Mouse (Mus musculus) layer of hippocampus, postnatal 14 days (tissue): ENCODE results near the gene Vmp1. TPM values are rescaled to one million over a fixed set of nuclear protein-coding genes. Genes with fewer than 3 reads are reported as not detected.

Experiments used
- DNase-seq, 2 experiments: peaks; one replicate each; pipeline ENCODE4 v3.0.0; 2021 to 2022; ENCODE audit warnings: low spot score in 2 of 2, mixed read lengths in 1 of 2
- total RNA-seq, 2 experiments: library from RNA; stranded (reverse); gene quantifications; 2 replicates each; pipeline ENCODE4 v1.2.3; 2021

The Vmp1 gene
- total RNA-seq, 2 experiments from 2014 or later: 129 to 130 TPM

DNA sequence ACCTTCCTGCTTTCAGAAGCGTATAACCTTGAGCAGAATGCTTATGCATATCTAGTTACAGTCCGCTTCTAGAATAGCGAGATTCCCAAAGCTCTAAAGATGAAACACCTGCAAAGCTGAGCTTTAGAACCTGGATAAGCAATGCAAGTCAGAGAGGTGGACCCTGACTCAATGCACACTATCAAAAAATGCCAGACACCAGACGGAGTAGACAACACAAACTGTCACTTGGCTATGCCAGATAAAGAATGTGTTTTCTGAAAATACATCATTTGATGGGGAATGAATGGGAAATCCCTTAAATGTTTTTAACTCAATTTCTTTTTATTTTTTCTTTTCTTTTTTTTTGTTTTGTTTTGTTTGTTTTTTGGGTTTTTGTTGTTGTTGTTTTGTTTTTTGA, 8.1 kb downstream of the Vmp1 start:
- no peak for DNase-seq

DNA sequence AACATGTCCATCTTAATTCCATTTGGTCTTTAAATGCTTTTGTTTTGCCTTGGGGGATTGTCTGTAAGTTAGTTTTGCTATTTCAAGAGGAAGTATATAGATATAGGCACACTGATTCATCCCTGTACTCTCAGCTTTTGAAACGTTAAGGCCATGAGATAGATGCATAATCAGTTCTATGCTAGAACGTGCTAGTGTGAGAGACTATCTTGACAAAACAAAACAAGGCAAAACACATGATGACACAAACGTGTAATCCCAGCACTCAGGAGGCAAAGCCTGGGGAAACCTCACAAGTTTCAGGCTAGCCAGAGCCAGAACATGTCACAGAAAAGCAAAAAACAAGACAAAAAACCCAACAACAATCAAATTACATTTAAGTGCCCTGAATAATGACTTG, 10.9 kb downstream of the Vmp1 start:
- no peak for DNase-seq

DNA sequence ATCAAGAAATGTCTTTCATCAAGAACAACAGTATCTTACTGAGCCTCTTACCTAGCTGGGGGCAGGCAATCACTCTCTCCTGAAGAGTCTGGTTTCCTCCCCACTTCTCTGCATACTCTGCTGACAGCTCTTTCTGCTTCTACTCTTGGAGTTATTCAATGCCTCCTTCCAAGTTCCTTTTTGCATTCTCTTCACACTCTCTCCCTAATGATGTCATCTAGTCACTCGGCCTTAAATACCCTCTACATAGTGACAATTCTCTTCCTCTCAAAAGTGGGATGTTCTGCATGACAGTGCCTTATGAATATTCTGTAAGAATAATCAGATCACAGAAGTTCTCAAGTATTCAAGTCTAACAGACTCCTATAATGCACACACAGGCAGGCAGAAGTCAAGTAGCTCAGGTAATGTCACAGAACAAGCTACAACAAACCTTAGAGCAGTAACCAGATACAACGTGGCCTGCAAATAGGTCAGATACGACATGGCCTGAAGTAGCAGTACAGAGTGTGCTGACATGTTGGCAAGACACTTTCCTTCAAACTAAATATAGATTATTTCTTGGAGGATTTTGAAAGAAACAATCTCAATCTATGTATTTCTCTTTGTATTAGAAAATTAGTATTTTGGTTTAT, 12.5 kb downstream of the Vmp1 start:
- DNase-seq: peak in 1 of 2 experiments; percentile 37

DNA sequence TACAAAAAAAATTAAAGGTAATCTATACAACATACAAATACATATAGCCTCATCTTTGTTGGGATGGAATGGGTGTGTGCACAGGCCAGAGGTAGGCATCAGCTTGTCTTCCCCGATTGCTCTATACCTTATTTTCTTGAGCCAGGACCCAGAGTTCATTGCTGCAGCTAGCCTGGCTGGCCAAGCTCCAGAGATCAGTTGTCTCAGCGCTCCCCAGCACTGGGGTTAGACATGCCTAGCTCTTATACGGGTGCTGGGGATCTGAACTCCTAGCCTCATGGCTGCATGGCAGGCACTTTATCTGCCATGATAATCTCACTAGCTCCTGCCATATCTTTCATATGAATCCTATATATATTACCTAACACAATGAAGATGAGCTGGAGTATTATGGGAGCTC, 15.5 kb downstream of the Vmp1 start:
- DNase-seq: no peak

DNA sequence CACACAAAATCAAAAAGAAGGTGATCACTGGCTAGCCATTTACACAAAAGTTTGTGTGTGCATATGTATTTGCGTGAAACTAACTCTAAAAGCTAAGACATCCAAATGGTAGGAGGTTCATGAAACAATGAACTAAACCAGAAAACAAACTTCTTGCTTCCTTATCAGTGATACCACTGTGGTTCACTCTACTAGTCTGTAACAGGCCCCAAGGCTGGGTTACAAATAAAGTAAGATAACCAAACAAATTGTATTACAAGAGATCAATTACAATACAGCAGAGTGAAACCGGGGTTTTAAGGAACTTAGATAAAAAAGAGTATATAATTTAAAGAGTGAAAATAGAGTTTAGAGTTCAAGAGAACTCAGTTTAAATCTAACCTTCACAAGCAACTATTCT, 16.1 kb downstream of the Vmp1 start:
- no peak for DNase-seq

DNA sequence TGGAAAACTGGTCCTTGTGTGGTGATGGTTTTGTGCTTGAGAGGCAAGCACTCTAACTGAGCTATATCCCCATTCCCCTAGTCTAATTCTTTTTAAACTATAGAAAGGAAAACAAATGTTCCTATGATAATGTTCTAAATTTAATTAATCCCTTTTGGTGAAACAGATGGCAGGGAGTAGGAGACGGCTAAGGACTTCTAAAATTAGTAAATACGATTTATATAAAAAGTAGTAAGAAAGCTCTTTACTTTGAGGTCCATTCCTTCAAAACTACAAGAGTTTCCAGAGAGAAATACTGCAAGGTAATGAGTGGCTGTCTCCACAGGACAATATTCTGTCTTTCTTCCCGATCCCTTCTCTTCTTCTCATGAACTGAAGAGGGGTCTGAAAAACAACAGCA, 19.2 kb downstream of the Vmp1 start:
- DNase-seq: no peak

DNA sequence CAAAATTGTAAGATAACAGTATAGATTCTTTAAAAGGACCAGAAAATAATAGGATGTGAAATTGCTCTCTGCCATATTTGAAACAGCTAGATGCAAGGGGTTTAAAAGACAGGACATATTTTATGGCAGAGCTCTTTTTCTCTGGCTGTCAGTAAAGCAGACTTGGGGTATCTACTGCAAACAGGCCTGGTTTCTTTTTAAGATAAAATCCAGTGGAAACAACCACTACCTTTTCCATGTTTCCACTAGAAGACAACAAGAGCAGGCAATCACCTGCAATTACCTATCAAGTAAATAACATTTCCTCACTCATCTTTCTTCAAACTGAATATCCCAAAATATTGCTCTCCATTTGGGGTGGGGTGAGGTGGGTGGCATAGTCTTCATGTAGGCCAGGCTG, 19.7 kb downstream of the Vmp1 start:
- no peak for DNase-seq

DNA sequence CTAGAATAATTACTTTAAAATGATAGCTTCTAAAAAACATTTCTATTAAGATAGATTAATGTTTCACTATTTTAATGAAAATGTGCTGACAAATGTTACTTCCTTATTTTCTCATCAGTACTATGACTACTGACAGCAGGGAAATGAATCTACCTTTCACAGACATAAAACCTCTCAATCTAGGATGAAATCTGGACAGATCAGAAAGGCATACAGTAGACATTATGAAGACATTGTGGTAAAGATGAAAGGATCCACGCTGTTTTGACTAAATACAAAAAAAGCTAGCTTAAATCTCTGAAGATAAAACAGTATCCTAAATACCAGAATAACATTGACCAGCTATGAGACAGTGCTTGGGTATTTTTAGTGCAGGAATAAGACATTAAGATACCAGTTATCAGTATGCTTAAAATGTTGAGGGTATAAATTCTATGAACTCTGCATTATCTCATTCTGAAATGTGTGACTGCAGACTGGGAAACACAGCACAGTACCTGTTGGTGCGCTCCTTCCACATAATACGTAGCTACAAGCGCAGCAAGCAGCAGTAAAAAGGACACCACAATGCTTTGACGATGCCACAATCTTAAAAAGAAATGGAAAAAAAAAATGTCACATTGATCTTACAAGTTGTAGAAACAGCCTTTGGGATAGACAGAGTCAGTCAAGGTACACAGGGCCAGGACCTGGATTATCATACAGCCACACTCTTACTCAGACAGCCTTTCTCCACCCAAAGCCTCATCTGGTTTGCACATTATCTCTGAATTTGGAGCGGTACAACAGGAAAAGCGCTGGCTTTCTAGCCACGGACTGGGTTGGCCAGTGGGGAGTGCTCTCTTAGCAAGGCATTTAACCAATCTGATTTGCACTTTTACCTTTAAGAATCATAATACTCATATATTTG, 20.4 kb downstream of the Vmp1 start:
- DNase-seq: no peak

DNA sequence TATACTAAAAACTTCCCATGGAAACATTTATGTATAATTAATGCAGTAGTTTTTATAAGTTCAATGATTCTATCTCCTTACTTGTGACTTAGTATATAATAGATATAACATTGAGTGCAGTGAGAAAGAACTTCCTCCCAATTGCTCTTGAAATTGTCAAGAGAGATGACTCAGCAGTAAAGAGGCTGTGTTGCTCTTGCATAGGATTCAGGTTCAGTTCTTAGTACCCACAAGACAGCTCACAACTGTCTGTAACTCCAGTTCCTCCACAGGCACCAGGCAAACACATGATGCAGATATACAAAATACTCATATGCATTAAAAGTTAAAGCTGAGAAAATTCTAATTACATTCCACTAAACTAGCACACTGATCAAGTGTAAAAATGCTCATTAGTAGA, 25.8 kb downstream of the Vmp1 start:
- DNase-seq: no peak

DNA sequence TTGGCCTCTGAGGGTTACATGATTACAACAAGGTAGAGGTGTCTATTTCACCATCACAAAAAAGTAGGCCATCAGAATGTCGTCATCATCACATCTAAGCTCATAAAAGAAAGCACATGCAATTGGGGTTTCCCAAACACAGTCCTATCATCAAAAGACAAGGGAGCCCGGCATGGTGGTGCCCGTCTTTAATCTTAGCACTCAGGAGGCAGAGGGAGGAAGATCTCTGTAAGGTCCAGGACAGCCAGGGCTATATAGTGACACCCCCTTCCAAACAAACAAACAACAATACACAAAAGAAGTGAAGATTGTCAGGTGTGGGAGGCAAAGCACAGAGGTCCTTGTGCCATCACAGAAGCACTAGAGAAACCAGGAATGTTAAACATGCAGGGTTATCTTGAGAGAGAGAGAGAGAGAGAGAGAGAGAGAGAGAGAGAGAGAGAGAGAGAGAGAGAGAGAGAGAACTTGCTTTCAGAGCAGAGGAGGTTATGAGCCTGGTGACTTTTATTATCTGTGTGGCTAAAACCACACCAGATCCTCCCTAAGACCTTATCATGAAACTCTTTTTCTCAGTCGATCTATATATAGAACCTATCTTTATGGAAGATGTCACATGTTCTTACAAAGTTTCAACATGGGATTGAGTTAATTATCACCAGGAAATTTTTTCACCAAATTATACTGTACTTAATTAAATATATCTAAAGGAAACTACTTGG, 26.6 kb downstream of the Vmp1 start:
- no peak for DNase-seq

DNA sequence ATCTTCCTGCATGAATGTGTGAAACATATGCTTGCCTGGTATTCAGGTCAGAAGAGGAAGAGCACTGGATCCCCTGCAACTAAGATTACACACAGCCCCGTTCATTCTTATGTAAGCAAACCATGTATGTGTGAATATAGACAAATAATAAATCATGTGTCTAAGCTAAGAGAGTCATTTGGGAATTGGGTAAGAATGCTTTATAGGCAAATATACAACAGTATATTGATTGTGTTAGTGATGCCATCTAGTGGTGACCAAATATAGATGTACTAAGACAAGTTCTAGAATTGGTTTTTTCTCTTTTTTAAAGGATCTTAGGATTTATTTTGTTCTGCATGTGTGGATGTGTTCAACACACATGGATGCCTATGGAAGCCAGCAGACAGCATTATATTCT, 28.0 kb downstream of the Vmp1 start:
- no peak for DNase-seq

DNA sequence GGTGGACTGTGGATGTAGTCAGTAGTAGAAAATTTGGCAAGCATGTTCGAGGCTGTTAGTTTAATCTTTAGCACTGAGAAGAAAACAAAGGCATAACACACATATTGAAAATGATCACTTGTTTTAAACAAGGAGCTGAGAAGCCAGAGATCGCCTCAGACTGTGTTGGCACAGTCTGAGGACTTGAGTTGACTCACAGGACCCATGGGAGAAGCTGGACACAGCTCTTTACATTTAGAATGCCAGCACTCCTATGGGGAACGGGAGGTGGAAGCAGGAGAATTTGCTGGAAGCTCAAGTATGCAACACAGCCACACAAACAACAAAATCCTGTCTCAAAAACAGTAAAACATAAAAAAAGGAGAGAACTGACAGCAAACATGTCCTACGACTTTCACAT, 29.5 kb downstream of the Vmp1 start:
- no peak for DNase-seq

DNA sequence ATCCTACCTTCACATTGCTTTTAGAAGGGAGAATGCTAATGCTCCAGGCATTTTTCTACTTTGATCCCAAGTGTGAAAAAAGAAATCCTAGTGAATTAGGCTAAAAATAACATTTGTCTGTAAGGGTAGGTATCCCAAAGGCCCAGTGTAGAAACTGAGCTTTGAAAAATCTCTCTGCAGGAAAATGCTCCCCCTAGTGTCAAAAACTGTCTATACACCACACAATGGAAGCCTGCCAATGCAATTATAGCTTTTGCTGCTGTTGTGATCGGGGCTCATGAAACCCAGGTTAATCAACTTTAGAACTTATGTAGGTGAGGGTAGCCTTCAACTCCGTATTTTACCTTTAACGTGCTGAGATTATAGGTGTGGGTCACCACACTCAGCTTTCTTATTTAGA, 30.2 kb downstream of the Vmp1 start:
- DNase-seq: peak; percentile 29 to 79

DNA sequence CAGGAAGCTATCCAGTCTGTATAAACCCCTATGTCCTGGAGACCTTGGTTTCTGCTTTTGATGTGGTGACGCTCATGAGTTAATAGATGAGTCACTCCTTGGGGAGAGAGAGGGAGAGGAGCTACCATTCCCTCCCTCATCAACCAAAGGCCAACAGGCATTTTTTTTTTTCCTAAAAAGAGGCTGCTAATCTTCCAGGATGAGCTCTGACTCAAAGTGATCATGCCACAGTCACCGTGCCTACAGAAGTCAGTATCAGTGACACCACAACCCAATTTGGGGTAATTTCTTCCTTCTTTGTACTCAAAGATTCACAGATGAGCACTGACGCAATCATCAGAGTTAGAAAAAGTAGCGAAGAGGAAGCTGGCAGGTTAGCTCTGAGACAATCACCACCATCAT, 31.1 kb downstream of the Vmp1 start:
- DNase-seq: no peak

DNA sequence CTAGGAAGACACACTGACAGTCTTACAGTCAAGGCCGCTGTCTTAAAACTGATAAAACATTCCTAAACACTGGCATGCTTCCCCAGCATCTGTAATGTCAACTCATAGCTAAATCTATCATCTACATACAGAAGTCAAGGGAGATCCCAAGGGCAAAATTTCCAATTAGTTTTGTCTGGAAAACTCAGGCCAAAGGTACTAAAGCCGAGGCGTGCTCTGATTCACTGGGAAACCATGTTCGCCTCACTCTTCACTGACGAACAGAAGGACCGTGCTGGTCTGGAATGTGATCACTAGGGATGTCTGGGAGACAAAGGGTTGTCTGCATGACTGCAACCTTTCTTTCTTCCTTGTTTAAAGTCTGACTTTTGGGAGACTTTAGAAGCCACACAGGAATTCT, 33.0 kb downstream of the Vmp1 start:
- no peak for DNase-seq

DNA sequence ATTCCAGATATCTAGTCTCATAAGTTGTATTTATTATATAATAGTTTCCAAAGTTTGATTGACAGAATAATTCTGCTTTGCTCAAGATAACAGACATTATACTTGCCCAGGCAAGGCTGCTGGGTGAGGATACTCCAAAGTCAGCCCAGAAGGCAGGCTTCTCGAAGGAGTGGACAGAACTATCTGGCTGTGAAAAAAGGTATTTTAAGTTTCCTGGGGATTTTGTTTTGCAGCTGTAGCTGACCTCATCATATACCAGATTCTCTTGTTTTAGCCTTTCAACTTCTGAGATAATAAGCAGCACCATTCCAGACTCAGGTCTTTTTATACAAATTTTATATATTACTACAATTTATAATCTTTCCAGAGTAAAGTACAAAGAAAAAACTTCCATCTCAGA, 34.1 kb downstream of the Vmp1 start:
- no peak for DNase-seq

DNA sequence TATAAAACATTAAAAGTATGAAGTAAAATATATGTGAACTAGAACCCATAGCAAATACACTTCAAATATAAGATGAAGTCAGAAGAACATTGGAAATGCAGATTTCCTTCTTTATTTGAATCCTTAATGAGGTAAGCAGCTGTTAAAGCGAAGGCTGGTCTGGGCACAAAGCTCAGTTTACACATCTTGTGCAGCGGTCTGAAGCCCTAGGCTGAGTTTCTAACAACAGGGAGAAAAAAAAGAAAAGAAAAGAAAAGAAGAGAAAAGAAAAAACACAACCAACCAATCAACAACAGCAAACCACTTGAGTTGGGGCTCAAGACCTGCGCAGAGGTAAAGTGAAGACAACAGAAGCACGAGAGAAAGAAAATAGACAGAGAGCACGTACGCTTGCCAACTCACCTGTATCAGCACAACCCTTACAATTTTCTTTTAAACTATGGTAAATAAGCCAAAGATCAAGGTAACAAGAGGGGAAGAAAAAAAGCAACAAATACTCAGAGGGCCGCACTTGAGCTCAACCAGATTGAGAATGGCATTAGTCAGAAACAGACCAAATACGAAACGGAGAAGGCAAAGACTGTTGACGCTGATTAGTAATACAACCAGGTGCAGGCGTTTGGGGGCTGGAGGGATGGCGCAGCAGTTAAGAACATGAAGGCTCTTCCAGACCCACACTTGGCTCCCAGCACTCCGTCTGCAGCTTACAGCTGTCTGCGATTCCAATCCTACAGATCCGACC, 35.8 kb downstream of the Vmp1 start:
- DNase-seq: no peak

DNA sequence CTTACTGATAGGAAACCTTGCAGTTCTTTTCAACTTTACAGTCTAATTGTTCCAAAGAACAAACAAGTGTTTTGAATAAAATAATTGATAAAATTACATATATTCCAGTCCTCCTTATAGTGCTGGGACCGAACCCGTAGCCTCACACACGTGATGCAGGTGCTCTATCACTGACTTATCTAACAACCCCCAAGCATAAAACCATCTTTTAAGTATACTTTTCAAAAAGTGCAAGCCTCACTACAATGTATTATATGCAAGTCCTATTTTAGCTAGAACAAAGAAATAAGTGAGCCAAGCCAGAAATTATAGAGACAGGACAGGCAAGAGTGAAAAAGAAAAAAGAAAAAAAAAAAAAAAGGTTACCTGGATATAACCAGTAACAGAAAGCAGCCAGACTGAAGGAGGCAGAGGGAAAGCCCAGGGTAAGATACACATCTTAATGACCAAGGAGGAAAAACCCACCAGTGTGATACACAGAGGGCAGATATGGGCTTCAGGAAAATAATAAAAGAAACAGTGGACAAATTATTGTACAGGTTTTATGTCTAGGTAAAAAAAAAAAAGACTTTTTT, 36.7 kb downstream of the Vmp1 start:
- DNase-seq: no peak

DNA sequence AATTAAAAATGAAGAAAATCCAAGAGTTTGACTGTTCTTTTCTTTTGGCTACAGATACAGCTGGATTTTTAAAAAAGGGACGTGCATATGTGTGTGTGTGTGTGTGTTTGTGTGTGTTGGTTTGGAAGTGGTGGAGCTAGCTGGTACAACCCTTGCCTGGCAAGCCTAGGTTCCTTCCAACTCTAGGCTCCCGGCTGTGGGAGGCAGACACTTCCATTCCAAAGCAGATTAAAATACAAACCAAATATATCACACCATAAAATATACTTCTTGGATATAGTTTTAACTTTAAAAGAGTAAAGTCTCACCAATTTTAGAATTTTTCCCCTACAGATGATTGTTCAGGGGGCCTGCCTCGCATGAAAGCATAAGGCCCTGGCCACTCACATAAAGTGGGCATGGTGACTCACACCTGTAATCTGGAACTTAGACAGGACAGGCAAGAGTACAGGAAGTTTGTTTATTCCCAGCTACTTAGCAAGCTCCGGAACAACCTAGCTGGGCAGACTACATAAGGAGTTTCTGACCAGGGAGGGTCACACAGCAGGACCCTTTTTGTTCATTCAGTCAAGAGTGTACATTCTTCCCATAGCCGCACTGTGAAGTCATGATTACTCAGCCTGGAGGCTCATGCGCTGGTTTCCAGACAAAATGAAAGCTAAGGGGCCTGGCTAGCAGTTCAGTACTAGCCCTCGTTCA, 37.4 kb downstream of the Vmp1 start:
- DNase-seq: no peak

DNA sequence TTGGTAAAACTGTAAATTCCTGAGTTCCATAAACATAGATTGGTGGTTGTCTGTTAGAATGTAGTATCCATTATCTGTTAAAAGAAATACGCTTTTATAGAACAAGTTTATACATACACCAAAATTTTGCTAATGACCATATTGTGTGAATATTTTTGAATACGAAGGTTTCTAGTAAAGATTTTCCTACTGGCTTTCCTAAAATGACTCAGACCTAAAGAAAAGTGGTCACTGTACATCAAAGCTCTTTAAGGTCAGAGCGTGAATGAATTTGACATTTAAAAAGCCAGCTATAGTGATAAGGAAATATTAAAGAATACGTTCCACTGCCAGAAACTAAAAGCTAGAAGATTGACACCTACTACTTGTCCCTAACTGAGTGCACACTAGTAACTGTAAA, 39.1 kb downstream of the Vmp1 start:
- DNase-seq: no peak

DNA sequence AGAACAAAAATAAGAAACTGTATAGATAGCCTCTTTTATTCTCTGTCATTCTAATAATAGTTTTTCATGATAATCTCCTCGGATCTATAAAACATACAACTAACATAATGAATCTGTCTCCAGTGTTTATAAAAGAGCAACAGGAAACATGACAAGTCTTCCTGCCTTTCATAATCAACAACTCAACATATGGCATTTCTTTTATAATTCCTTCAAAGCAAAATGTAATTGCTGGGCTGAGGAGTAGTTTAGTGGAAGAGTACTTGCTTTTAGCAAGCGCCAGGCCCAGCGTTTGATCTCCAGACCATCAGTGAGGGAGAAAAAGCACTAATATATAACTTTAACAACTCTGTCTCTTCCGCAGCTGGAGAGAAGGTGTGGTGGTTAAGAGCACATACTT, 41.9 kb downstream of the Vmp1 start:
- DNase-seq: no peak
